Mouse (Mus musculus) midbrain, embryonic 12.5 days (tissue): ENCODE results near the gene Olfr218. TPM values are rescaled to one million over a fixed set of nuclear protein-coding genes. Genes with fewer than 3 reads are reported as not detected.

Experiments
- polyA plus RNA-seq: library from polyadenylated mRNA; unstranded; fragments of >200 nt; fragmentation: Nextera tagmentation; extraction: Ambion mirVana; gene quantifications from 2 replicates; pipeline ENCODE4 v1.2.1, GENCODE M21; 2016

Gene Olfr218
- polyA plus RNA-seq, 1 experiment from 2014 or later, result not detected

Other genes starting within 250 kb of the Olfr218 start
- gene Olfr16, start 247.4 kb upstream of the Olfr218 start, polyA plus RNA-seq, result not detected in 2 replicates
- not detected in 2 replicates for gene Olfr1408, start 60.4 kb upstream of the Olfr218 start, polyA plus RNA-seq
- gene Olfr1406, start 7.2 kb upstream of the Olfr218 start, polyA plus RNA-seq, result not detected in 2 replicates
- not detected in 2 replicates for gene Olfr1404, start 14.6 kb downstream of the Olfr218 start, polyA plus RNA-seq
- gene Fcer1a, start 29.4 kb downstream of the Olfr218 start, polyA plus RNA-seq, result not detected in 2 replicates
- not detected in 2 replicates for gene Olfr418, start 68.2 kb downstream of the Olfr218 start, polyA plus RNA-seq
- not detected in 2 replicates for gene Mptx2, start 80.0 kb downstream of the Olfr218 start, polyA plus RNA-seq
- 7.1 and 7.3 TPM in 2 replicates for gene Ackr1, start 135.9 kb downstream of the Olfr218 start, polyA plus RNA-seq
- 6.4 and 7.0 TPM in 2 replicates for gene Aim2, start 153.1 kb downstream of the Olfr218 start, polyA plus RNA-seq
- gene Cadm3, start 169.9 kb downstream of the Olfr218 start, polyA plus RNA-seq, result 21.6 and 22.8 TPM in 2 replicates